Mouse (Mus musculus) forebrain, embryonic 16.5 days (tissue): ENCODE results near the gene Gm44965. TPM values are rescaled to one million over a fixed set of nuclear protein-coding genes. Genes with fewer than 3 reads are reported as not detected.

Experiments used
- ATAC-seq: fragments of 200-750 bp; cut with Nextera tagmentation; 2 replicates; pipeline ENCODE4 v1.8.0; 2017; ENCODE audit warnings: mild to moderate bottlenecking, moderate library complexity
- H3K27ac ChIP-seq: fragments of 300-500 bp; sonication (generic); 2 replicates; pipeline ENCODE4 v1.5.1; 2014; ENCODE audit warnings: low read length, control low read depth
- H3K27me3 ChIP-seq: fragments of 300-500 bp; sonication (generic); replicated peaks from 2 replicates; pipeline ENCODE4 v1.6.1; 2014; ENCODE audit warnings: low read length; ENCODE audit not compliant: control insufficient read depth, insufficient read depth
- H3K36me3 ChIP-seq: fragments of 300-500 bp; sonication (generic); 2 replicates; pipeline ENCODE4 v1.6.1; 2014; ENCODE audit not compliant: control insufficient read depth, insufficient read depth
- H3K4me1 ChIP-seq: fragments of 300-500 bp; sonication (generic); replicated peaks from 2 replicates; pipeline ENCODE4 v1.6.1; 2014; ENCODE audit warnings: low read length; ENCODE audit not compliant: control insufficient read depth, insufficient read depth
- H3K4me2 ChIP-seq: fragments of 300-500 bp; sonication (generic); 2 replicates; pipeline ENCODE4 v1.6.1; 2014; ENCODE audit warnings: mild to moderate bottlenecking, low read length, control low read depth
- H3K4me3 ChIP-seq: fragments of 300-500 bp; sonication (generic); replicated peaks from 2 replicates; pipeline ENCODE4 v1.5.1; 2014; ENCODE audit warnings: mild to moderate bottlenecking, low read length, control low read depth
- H3K9ac ChIP-seq: fragments of 300-500 bp; sonication (generic); replicated peaks from 2 replicates; pipeline ENCODE4 v1.6.1; 2014; ENCODE audit warnings: low read depth, low read length, control low read depth
- H3K9me3 ChIP-seq: fragments of 300-500 bp; sonication (generic); 2 replicates; pipeline ENCODE4 v1.6.1; 2016; ENCODE audit warnings: low read length; ENCODE audit not compliant: control insufficient read depth
- WGBS: fragments of 180-500 bp; shearing (Covaris S2); extraction: QIAGEN DNeasy Blood & Tissue Kit; methylation state at CpG from one replicate; pipeline ENCODE4 v1.1.7; 2014; 5-methylcytosine and 5-hydroxymethylcytosine counted together
- polyA plus RNA-seq: library from polyadenylated mRNA; unstranded; fragments of >200 nt; fragmentation: Nextera tagmentation; extraction: Ambion mirVana; gene quantifications from 2 replicates; pipeline ENCODE4 v1.2.1, GENCODE M21; 2015

Gm44965 gene
- polyA plus RNA-seq = not detected in 2 replicates

DNA sequence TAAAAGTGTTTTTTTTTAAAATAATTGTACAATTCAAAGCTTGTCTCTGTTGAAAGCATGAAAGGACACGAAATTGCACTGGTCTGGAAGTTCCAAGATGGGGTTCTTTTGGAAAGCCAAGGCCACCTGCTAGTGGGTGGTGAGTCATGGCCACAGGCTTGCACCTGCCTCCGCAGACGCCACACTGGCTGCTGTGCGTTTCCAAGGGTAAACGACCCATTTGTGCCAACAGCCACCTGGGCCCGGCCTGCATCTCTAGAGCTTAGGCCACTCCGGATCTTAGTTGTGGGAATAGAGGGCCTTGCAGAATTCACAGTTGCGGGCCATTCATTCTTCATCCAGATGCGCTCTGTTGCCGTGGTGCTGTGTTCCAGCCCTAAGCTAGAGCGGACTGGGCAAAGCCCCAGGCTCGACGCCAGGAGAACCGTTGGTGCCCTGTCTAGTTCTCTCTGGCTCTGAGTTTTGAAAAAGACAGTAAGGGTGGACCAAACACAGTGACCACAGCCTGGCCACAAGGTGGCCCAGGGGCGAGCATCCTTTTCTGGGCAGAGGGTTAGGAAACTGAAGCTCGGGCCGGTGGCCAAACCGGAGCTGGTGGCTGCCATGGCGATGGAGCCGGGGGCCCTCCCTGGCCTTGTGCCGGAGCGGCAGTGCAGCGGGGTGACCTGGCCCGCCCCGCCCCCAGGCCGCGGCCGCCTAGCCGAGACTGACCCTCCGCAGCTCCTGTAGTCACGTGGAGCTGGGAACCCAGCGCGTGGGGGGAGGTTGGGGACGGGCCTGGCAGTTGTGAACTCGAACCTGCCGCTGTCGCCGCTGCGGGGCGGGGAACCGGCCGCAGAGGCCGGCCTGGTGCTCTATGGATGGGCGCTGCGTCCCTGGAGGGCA lies at the start of gene Gm44965, which contains the start of gene Repin1:
TSS of gene Gm44965 (plus strand) at position 784 of the 885 bp plus-strand sequence.
TSS of gene Repin1 (plus strand) at position 726 of the 885 bp plus-strand sequence.
- WGBS = 2% methylated on average over 44 of the region's 45 CpGs
- peaks cover 16% of the 10 kb centered on the region for H3K4me1 ChIP-seq
- no peaks in the 10 kb centered on the region for H3K27me3 ChIP-seq
- peaks cover 19% of the 10 kb centered on the region for H3K9me3 ChIP-seq
- H3K36me3 ChIP-seq = peaks cover 24% of the 10 kb centered on the region
- peak within 1 kb of the TSS; percentile 88 for H3K4me2 ChIP-seq
- peak within 1 kb of the TSS; percentile 68 for H3K4me3 ChIP-seq
- peak; percentile 87 for ATAC-seq
- peak within 1 kb of the TSS; percentile 79 for H3K27ac ChIP-seq
- H3K9ac ChIP-seq = peak within 1 kb of the TSS; percentile 82

DNA sequence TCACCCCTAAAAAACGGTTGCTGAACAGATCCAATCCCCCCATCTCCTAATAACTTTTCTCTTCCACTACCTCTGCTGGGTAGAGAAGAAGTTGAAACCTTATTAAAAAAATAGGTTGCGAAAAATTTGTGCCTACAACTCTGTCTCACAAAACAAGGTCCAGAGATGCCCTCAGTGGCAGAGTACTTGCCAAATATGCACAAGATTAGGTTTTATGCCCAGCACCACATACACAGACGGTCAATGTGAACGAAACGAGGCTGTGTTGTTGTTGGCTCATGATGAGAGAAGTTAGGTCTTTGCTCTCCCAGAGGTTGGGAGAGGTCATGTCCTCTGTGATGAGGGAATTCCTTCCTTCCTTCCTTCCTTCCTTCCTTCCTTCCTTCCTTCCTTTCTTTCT lies 48.5 kb upstream of the Gm44965 start:
- H3K9me3 ChIP-seq = no peaks in the 10 kb centered on the region
- H3K4me3 ChIP-seq = no peak overlapping the region
- WGBS = 80% methylated on average over 5 of the region's 5 CpGs
- no peak overlapping the region for H3K4me2 ChIP-seq
- ATAC-seq = no peak
- no peaks in the 10 kb centered on the region for H3K27me3 ChIP-seq
- no peak overlapping the region for H3K9ac ChIP-seq
- no peaks in the 10 kb centered on the region for H3K4me1 ChIP-seq
- peaks cover 7% of the 10 kb centered on the region for H3K36me3 ChIP-seq
- H3K27ac ChIP-seq = no peak overlapping the region

DNA sequence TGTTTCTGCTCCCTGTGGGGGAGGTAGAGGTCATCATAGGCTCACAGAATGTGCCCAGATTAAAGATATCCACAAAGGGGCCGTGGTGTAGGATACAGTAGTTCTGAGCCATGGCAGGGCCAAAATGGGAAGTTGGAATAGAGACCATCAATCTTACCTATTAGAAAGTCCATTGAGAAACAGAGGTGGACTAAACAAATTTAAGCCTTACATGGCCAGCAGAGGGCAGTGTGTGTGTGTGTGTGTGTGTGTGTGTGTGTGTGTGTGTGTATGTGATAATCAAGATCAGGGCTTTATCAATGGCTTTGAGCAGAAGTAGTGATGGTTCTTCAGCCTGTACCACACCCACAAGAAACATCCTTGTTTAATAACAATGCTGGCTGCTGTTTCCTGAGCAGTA lies 47.5 kb upstream of the Gm44965 start:
- H3K4me1 ChIP-seq = no peaks in the 10 kb centered on the region

DNA sequence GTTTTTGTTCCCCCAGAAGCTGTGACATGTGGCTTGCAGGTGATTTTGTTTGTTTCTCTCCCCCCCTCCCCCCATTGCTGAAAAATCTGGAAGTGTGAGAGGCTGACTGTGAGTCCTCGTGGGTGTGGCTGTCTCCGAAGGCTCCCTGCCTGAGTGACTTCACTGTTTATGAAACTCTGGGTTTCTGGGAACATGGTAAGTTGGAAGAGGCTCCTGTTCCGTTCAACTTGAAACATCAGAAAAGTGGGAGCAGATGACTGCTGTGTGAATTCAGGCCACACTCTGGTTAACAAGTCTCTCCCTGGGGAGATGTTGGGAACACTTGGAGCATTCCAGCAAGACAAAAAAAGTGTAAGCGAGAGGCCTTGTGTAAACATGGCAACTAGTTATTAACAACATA lies 46.9 kb upstream of the Gm44965 start:
- no peak for ATAC-seq
- 77% methylated on average over 4 of the region's 4 CpGs for WGBS
- Histone ChIP-seq H3K27me3 (no peaks in the 10 kb centered on the region), H3K9ac (no peak overlapping the region), H3K27ac (no peak overlapping the region), H3K4me3 (no peak overlapping the region), H3K4me2 (no peak overlapping the region), H3K9me3 (no peaks in the 10 kb centered on the region), H3K4me1 (no peaks in the 10 kb centered on the region), H3K36me3 (no peaks in the 10 kb centered on the region)

More for the DNA sequence above, 47.5 kb upstream of the Gm44965 start:
- H3K9me3 ChIP-seq = no peaks in the 10 kb centered on the region
- WGBS = 54% methylated on average over 1 of the region's 1 CpGs
- H3K4me2 ChIP-seq = no peak overlapping the region
- H3K36me3 ChIP-seq = no peaks in the 10 kb centered on the region
- H3K9ac ChIP-seq = no peak overlapping the region
- H3K4me3 ChIP-seq = no peak overlapping the region
- no peak overlapping the region for H3K27ac ChIP-seq
- no peak for ATAC-seq
- no peaks in the 10 kb centered on the region for H3K27me3 ChIP-seq

DNA sequence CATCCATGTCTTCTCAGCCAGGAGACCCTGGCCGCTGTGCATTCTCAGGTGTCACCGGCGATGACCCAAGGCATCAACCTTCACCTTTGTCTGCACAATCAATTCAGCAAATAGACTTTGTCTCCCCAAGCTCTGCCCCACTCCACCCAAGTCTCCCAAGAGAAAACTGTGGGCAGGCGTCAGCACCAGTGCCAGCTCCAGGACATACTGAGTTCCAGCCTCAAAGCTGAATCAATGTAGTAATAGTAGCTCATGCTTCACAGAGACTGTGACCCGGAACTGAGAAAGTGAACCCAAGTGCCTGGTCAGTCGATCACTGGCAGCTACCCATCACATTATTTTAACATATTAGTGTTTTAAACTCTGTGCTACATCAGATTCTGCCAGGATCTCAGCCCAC lies 45.4 kb upstream of the Gm44965 start:
- Histone ChIP-seq H3K9me3 (no peaks in the 10 kb centered on the region), H3K27me3 (no peaks in the 10 kb centered on the region), H3K4me3 (no peak overlapping the region), H3K9ac (no peak overlapping the region), H3K36me3 (no peaks in the 10 kb centered on the region), H3K27ac (no peak overlapping the region), H3K4me2 (no peak overlapping the region), H3K4me1 (no peaks in the 10 kb centered on the region)
- 90% methylated on average over 6 of the region's 6 CpGs for WGBS
- ATAC-seq = no peak

DNA sequence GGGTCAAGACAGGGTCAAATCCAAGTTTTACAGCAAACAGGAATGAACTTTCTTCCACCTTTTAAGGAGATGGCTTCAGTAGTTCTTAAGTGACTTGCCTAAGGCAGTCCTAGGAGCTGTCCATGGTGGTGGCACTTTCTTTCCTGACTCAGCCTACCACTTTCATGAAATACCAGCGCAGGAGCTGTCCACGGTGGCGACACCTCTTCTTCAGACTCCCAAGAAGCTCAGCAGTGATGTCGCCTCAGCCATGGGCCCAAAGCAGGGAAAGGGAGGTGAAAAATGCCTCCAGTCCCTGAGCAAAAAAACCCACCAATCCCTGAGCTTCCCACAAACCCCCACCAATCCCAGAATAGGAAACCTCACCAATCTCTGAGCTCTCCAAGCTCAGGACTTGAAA lies 40.8 kb upstream of the Gm44965 start:
- ATAC-seq = no peak
- no peak overlapping the region for H3K9ac ChIP-seq
- no peaks in the 10 kb centered on the region for H3K9me3 ChIP-seq
- no peak overlapping the region for H3K27ac ChIP-seq
- no peaks in the 10 kb centered on the region for H3K27me3 ChIP-seq
- H3K4me2 ChIP-seq = no peak overlapping the region
- H3K36me3 ChIP-seq = no peaks in the 10 kb centered on the region; the same call in 1 of the 2 replicates
- peaks cover 12% of the 10 kb centered on the region for H3K4me1 ChIP-seq
- WGBS = 70% methylated on average over 4 of the region's 4 CpGs
- no peak overlapping the region for H3K4me3 ChIP-seq

DNA sequence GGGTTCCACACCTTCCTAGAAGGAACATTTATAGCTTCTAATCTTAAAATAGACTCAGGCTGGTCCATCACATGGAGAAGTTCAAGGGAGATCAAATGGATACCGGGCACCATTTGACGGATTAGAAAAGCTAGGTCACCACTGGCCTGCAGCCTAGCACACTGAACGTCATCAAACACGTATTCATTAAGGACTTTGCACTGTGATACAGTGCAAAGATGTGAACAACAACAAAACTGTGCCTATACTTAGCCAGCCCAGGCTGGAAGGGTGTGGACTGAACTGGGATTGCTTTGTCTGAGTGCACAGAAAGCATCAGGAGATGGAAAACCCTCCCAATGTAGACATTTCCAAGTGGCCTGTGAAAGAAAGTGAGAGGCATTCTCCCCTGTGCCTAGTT lies 39.9 kb upstream of the Gm44965 start:
- Histone ChIP-seq H3K27me3 (no peaks in the 10 kb centered on the region), H3K36me3 (no peaks in the 10 kb centered on the region; the same call in 1 of the 2 replicates), H3K9ac (peak overlapping the region; percentile 81), H3K4me1 (peaks cover 12% of the 10 kb centered on the region), H3K9me3 (no peaks in the 10 kb centered on the region), H3K4me3 (peak overlapping the region; percentile 63), H3K27ac (peak overlapping the region; percentile 99), H3K4me2 (peak overlapping the region; percentile 77)
- ATAC-seq = no peak
- 75% methylated on average over 4 of the region's 4 CpGs for WGBS

DNA sequence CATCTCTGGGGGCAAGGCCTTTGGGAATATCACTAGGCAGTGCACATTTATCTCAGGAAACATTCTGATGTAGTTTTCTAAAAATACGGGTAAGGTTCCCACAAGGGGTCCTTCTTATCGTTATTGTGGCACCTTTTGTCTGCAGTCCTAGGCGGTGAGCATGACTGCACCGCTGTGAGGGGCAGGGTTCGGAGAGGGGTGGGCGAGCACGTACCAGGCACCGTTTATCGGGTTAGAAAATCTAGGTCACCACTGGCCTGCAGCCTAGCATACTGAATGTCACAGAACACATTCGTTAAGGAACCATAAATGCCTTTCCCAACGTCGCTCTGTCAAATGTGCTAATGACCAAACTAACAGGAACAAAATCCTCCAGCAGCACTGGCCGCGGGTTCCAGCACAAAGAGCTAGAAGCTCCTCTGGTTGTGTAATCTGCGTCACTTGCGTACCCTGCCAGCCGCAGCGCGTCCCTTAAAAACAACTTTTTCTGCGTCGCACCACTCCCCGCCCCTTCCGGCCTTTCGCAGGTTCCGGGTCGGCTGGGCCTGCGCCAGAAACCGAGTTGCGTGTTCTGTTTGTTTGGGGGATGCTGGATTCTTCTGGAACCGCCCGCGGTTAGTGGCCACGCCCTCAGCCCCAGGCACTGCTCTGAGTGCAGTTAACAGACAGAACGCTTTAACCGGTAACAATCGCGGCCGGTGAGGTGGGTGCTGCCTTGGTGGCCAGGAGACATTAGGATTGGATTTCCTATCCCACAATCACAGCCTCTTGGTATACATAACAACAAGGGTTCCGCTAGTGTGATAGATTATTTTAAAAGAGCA lies 39.2 kb upstream of the Gm44965 start, which contains the start of gene Lrrc61:
TSS of gene Lrrc61 (plus strand) at position 517 of the 824 bp plus-strand sequence.
- peak within 1 kb of the TSS; percentile 77 for H3K4me2 ChIP-seq
- WGBS = under 1% methylated on average over 39 of the region's 39 CpGs
- H3K9me3 ChIP-seq = no peaks in the 10 kb centered on the region
- peak within 1 kb of the TSS; percentile 81 for H3K9ac ChIP-seq
- no peaks in the 10 kb centered on the region for H3K27me3 ChIP-seq
- peak; percentile 92 for ATAC-seq
- H3K4me3 ChIP-seq = peak within 1 kb of the TSS; percentile 63
- H3K27ac ChIP-seq = peak within 1 kb of the TSS; percentile 99
- no peaks in the 10 kb centered on the region; the same call in 1 of the 2 replicates for H3K36me3 ChIP-seq
- peaks cover 12% of the 10 kb centered on the region for H3K4me1 ChIP-seq
